Mouse (Mus musculus): ENCODE data around the gene Apoe. TPM values are rescaled to one million over a fixed set of nuclear protein-coding genes. Genes with fewer than 3 reads are reported as not detected.
A peak's percentile ranks its signal among the peaks of the same experiment; 100 is the strongest.

Apoe gene
- total RNA-seq (2021): 1,000 to 10,000 TPM; 2,690 to 2,764 TPM
- long read RNA-seq, transcript Apoe-205 (3 exons, 1,221 nt): minor isoform, 52 of 3,903 reads
- long read RNA-seq, transcript Apoe-210 (3 exons, 514 nt): minor isoform, 9 of 3,903 reads
- long read RNA-seq, transcript Apoe-206 (4 exons, 1,408 nt): major isoform, 2,461 of 3,903 reads
- long read RNA-seq, partial matches to known transcripts: 18 of 3,903 reads
- long read RNA-seq, other reads (novel, unspliced or antisense): 1,356 of 3,903 reads

DNA sequence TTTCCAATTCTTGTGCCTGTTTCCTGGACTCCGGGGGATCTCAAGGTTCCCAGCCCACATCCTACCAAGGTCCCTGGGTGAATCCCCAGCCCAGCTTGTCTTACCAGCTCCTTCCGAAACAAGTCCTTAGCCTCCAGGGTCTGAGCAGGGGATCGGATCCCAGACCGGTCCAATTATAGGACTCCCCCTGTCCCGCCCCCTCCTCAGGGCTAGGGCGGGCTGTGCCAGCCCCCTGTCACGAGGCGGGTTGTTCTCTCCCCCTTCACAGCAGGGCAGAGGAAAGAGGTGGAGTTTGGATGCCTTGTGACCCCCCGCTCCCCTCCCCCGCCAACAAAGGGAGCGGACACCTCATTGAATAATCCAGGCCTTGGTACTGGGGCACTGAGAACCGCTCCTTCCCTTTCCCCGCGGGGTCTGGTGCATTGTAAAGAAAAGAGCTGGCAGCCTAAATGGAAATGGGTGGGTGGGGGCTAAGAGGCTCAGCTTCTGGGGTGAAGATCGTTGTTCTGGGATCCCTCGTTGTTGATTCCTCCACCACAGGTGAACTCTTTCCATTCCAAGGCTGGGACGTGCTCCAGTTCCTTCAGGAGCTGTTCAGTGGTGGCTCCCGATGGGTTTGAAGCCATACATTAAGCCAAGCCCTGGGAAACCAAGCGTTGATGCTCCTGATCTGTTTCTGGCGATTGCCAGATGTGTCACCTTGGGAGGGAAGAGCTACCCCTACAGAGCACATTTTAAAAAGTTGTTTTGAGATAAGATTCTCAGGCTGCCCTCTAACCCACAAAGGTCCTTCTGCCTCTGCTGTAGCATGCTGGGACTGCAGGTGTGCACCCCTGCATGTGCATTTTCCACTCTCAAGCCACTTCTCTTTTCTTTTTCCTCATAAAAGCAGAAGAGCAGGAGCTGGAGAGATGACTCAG, at the start of gene Apoe:
Gene Apoe, minus strand, starts transcription at position 282 of the 920 bp plus-strand sequence.
- DNase-seq (ENCODE audit: low spot score in 2 of 2): peak; percentile 58 to 66

DNA sequence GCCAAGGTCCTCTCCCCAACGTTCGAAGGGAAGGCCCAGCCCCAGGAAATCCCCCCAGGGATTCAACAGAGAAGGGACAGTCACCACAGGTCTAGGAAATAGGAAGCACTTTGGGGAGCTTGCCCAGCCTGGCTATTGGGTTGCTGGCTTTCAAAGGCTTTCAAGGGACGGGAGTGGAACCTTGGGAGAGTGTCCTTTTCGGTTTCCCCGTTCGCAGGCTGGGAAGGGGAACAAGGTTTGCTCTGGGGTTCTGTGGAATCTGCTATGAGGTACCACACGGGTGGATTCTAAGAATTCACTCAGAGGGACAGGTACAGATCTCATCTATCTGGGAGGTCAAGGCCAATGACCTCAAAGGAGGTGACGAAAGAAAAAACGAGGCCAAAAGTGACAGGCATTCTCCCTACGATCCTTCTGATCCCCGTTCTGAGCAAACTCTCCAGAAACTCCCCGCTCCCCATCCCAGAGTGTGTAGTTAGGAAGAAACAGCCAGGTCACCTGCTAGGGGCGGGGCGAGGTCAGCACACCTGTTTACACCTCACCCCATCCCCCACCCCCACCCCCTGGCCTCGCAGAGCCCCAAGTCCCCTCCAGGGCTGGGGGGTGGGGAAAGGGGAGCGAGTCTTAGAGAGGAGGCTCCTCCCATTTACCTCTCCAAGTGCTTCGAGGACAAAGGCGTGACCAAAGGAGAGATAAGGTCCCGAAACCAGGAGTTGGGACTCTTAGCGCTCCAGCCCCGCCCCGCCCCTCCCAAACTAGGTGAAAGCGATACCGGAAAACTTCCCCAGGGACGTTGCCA, 48.6 kb upstream of the Apoe start:
- DNase-seq (ENCODE audit: low spot score in 2 of 2): no peak

- no peak for DNase-seq (ENCODE audit: low spot score in 2 of 2)
Observed at GRCm38 (mm10) chr7:19746426-19747201, 47.6 kb upstream of the Apoe start.

- no peak for DNase-seq (ENCODE audit: low spot score in 2 of 2)
Observed at GRCm38 (mm10) chr7:19745971-19746370, 47.0 kb upstream of the Apoe start.

DNA sequence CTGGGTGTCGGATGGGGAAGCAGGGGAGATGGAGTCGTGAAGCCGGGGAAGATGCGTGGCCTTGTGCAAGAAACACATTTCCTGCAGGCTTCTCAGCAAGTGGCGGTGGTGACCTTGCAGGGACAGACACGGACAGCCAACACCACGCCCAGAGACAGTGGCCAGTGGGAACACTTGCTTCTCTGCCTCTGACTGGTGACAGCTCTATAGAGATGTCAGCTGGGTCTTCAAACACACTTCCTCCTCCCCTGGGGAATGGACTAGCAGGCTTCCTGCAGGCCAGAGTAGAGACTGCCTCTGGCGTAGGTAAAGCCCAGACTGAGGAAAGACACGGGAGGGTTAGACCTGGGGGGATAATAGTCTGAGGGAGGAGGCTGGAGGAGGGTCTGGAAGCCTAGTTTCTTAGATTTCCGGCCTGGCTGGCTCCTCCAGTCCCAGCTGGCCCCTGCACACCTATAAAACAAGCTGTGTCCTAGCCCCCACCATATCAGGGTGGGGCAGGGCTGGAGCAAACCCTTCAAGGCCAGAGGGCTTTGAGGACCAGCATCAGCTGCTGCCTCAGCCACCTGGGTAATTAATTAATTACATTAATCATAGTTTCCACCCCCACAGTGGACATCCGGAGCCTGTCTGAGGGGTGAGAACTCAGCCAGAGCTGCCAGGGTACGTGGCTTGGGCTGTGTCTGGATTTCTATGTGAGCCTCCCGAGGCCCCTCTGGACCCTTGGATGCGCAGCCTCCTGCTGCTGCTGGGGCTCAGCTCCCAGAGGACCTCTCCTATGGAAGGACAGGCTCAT, 45.8 kb upstream of the Apoe start:
- DNase-seq (ENCODE audit: low spot score in 2 of 2): no peak

- DNase-seq (ENCODE audit: low spot score in 2 of 2): no peak
Observed at GRCm38 (mm10) chr7:19743791-19744190, 44.8 kb upstream of the Apoe start.

- DNase-seq (ENCODE audit: low spot score in 2 of 2): no peak
Observed at GRCm38 (mm10) chr7:19742468-19742867, 43.5 kb upstream of the Apoe start.

DNA sequence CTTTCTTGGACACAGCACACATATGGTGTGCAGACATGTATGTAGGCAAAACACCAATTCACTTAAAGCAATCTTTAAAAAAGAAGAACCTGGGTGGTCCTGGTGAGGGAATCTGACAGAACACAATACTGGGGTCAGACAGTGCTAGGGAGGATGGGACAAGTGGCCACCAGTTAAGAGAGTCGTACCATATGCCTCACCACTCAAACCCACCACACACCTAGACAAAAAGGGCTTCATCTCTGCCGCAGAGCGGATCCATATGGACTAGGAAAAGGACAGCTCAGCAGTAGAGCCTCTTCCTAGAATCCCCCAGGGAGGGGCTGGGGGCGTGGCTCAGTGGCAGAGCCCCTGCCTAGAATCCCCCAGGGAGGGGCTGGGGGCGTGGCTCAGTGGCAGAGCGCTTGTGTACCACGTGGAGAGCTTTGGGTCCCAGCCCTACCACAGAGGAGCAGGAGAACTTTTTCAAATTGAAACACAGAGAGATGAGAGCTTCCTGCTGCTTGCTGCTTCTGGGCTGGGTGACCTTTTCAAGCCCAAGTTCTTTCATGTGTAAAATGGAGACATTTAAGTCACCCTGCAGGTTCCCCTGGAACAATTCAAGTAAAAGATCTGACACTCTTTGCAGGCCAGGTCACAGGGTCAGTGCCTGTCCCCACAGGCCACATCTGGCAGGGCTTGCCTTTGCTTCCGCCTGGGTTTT, 42.5 kb upstream of the Apoe start:
- no peak for DNase-seq (ENCODE audit: low spot score in 2 of 2)

DNA sequence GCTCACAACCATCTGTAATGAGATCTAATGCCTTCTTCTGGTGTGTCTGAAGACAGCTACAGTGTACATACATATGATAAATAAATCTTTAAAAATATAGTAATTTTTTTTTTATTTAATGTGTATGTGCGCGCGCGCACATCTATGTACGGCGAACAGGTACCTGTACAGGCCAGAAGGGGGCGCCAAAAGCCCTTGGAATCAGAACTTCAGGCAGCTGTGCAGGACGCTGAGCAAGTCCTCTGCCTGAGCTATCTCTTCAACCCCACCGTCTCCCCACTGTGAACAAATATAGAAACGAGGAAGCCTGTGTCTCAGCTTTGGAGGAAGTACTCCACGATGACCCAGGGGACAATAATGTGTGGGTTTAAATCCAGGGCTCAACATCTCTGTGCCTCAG, 41.3 kb upstream of the Apoe start:
- DNase-seq (ENCODE audit: low spot score in 2 of 2): no peak

- DNase-seq (ENCODE audit: low spot score in 2 of 2): no peak
Observed at GRCm38 (mm10) chr7:19738771-19739170, 39.8 kb upstream of the Apoe start.

DNA sequence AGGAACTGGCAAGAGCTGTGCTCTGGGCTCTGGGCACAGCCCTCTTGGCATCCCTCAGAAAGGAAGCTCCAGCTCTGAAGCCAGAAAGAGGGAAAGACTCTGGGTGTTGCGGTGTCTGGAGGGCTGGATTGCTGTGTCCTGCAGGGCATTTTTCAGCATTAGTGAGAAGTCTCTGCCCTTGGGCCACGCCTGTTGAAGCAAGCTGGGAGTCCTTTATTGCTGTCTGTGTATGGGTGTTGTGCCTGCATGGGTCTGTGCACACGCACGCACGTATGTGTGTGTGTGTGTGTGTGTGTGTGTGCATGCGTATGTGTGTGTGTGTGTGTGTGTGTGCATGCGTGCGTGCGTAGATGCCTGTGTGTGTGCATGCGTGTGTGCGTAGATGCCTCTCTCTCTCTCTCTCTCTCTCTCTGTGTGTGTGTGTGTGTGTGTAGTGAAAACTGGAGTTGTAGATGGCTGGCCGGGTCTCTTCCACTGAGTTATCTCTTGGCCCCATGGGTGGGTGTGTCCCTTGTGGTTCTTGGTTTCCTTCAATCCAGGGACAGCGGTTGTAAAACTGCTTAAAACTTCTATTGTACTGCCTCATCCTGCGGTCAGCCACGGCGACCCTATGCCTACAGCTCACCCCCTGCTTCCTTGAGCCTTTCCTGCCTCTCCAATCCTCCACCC, 37.5 kb upstream of the Apoe start:
- DNase-seq (ENCODE audit: low spot score in 2 of 2): no peak

DNA sequence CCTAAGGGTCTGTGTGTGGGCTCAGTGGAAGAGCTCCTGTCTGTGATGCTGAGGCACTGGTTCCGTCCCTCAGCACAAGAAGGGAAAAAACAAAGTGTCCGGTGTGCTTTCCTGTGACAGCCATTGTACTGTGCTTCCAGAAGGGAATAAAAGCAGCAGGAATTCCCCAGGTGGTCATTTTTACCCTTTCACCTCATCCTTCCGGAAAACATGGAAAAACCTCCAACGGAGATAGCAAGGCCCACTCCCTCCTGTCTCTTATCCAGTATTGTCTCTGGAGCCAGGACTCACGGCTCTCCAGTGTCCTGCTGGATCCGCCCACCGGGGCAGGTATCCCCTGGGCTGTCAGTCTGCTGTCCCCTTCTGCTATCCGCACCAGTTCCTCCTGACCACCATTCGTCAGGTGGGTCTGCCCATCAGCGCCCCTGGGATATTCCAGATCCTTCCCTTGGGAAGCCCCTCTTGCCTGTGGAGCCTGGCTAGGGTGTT, 35.2 kb upstream of the Apoe start:
- no peak for DNase-seq (ENCODE audit: low spot score in 2 of 2)

DNA sequence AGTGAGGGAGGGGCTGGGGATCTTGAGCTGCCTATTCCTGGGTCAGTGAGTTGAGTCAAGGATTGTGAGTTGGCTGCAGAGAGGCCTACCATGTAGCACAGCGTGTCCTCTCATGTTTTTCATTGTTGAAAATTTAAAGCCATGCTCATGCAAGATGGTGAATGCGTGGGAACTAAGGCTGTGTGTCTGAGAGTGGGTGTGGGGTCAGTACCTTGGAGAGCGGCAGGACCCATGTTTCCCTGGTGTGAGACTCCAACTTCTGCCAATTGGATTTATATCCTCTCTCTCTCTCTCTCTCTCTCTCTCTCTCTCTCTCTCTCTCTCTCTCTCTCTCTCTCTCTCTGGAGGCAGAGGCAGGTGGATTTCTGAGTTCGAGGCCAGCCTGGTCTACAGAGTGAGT, 27.6 kb upstream of the Apoe start:
- DNase-seq (ENCODE audit: low spot score in 2 of 2): no peak

GRCm38 (mm10) chr7:19724167-19724566, 25.2 kb upstream of the Apoe start:
- DNase-seq (ENCODE audit: low spot score in 2 of 2): no peak

DNA sequence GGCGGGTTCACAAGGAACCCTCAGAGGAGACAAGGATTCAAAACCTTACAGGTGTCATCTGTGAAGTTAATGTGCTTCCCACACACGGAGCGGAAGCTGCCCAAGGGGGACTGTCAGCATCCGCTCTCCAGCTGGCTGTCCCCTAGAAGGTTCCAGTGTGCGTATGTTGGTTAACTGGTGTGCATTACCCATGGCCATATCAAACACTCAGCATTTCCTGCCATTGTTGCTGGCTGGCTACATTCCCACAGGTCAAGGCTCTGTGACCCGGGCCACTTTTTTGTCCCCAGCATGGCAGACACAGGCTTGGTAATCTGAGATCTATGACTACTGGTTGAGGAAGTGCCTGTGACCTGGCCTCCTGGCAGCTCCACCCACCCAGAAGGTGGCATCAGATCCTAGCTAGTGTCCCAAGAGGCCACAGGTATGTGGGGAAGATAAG, 23.8 kb upstream of the Apoe start:
- no peak for DNase-seq (ENCODE audit: low spot score in 2 of 2)

DNA sequence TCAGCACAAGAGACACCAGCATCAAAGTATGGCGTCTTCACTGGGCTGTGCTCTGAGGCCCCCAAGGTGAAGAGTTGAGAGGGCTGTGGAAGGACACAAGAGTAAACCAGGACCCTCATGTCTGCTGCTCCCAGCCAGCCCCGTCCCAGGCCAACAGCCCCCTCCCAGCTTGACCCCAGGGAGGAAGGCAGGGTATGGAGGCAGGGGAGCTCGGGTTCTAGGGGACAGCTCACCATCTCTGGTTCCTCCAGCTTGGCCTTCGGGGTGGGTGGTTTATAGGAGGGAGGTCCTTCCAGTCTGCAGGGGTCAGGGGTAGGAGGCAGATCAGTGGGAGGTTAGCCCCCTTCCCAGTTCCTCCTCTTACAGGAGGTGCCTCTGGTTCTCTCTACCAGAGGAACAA, 20.2 kb upstream of the Apoe start:
- no peak for DNase-seq (ENCODE audit: low spot score in 2 of 2)

DNA sequence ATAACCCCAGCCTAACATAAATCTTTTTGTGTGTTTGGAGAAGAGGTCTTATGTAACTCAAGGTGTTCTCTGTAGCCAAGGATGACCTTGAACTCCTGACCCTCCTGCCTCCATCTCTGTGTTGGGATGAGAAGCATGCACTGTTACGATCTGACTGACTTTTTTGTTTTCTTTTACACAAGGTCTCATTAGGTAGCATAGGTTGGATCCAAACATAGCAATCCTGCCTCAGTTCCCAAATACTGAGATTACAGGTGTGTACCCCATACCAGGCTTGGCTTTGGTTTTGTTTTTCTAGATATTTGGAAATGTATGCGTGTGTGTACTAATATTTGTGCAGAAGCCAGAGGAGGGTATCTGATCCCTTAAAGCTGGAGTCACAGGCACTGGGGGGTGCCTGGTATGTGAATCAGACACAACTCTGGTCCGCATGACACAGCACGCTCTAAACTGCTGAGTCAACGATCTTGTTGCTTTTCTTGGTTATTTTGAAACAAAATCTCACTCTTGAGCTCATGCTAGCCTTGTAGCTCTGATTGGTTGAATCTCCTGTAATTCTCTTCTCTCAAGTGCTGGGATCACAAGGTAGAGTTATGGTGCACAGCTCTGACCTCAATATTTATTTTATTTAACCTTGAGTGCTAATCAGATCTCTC, 19.4 kb upstream of the Apoe start:
- no peak for DNase-seq (ENCODE audit: low spot score in 2 of 2)

DNA sequence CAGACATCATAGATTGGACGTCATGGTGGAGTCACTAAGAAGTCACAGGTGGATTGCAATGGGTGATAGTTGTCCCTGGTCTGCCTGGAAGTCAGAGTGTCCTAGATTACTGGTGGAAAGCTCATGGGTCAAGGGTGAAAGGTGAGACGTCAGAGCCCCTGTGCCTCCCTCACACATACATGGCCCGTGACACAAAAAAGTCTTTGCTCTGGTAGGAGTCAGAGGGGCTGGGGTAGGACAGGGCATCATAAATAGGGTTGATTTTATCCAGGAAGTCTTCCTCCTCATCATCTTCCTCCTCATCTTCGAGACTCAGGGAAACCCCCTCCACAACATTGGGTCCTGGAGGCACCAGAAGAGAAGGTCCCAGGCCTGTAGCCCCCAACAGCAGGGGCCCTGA, 18.4 kb upstream of the Apoe start:
- DNase-seq (ENCODE audit: low spot score in 2 of 2): no peak
